Mouse (Mus musculus) neural tube, embryonic 12.5 days (tissue): ENCODE measurements at regions not wholly inside any gene's neighbourhood (a gene's known extent, or its start where the extent isn't known, plus 50 kb on each side); places are given as distances from the start of the nearest gene placed in this dataset.

Experiments used
- ATAC-seq: fragments of 200-750 bp; cut with Nextera tagmentation; 2 replicates; pipeline ENCODE4 v1.8.0; 2017; ENCODE audit warnings: low read depth, mild to moderate bottlenecking, moderate TSS enrichment, moderate library complexity; ENCODE audit not compliant: low FRiP score
- H3K27ac ChIP-seq: fragments of 300-500 bp; sonication (generic); 2 replicates; pipeline ENCODE4 v1.5.1; 2016
- H3K27me3 ChIP-seq: fragments of 300-500 bp; sonication (generic); replicated peaks from 2 replicates; pipeline ENCODE4 v1.6.1; 2016; ENCODE audit warnings: mild to moderate bottlenecking
- H3K36me3 ChIP-seq: fragments of 300-500 bp; sonication (generic); 2 replicates; pipeline ENCODE4 v1.6.1; 2016; ENCODE audit warnings: mild to moderate bottlenecking
- H3K4me1 ChIP-seq: fragments of 300-500 bp; sonication (generic); 2 replicates; pipeline ENCODE4 v1.6.1; 2016
- H3K4me2 ChIP-seq: fragments of 300-500 bp; sonication (generic); replicated peaks from 2 replicates; pipeline ENCODE4 v1.6.1; 2016; ENCODE audit warnings: mild to moderate bottlenecking
- H3K4me3 ChIP-seq: fragments of 300-500 bp; sonication (generic); 2 replicates; pipeline ENCODE4 v1.5.1; 2016
- H3K9ac ChIP-seq: fragments of 300-500 bp; sonication (generic); 2 replicates; pipeline ENCODE4 v1.6.1; 2016; ENCODE audit warnings: mild to moderate bottlenecking
- H3K9me3 ChIP-seq: fragments of 300-500 bp; sonication (generic); 2 replicates; pipeline ENCODE4 v1.6.1; 2016; ENCODE audit warnings: mild to moderate bottlenecking
- WGBS: fragments of 180-500 bp; shearing (Covaris S2); methylation state at CpG from one replicate; pipeline ENCODE4 v1.1.7; 2016; 5-methylcytosine and 5-hydroxymethylcytosine counted together

DNA sequence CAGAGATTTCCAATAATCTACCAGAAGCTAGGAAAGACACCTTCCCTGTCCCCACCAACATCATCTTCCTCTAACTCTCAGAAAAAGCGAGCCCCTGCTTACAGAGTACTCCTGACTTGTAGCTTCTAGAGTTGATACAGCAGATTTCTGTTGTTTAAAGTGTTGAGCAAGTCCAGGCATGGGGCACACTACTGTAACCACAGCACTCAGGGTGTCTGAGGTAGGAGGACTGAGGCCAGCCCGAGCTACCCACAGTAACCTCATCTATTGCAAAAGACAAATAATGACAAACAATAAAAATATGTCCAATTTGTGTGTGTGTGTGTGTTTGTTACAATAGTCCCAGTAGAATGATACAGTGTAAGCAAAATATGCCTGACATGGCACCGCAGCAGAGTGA, 144.3 kb upstream of the Eif4g2 start:
- WGBS: 80% methylated on average over 3 of the region's 3 CpGs
- Histone ChIP-seq H3K4me2 (no peak overlapping the region), H3K9ac (no peak overlapping the region), H3K36me3 (no peaks in the 10 kb centered on the region), H3K9me3 (no peaks in the 10 kb centered on the region), H3K27me3 (no peaks in the 10 kb centered on the region), H3K4me3 (no peak overlapping the region), H3K4me1 (no peaks in the 10 kb centered on the region), H3K27ac (no peak overlapping the region)
- no peak for ATAC-seq

GRCm38 (mm10) chr7:111226026-111226656, 143.3 kb upstream of the Eif4g2 start:
- H3K9me3 ChIP-seq: no peaks in the 10 kb centered on the region
- H3K4me1 ChIP-seq: no peaks in the 10 kb centered on the region
- H3K4me2 ChIP-seq: no peak overlapping the region
- H3K4me3 ChIP-seq: no peak overlapping the region
- H3K9ac ChIP-seq: no peak overlapping the region
- H3K27me3 ChIP-seq: no peaks in the 10 kb centered on the region
- no peak for ATAC-seq
- 93% methylated on average over 1 of the region's 1 CpGs for WGBS
- no peaks in the 10 kb centered on the region for H3K36me3 ChIP-seq
- H3K27ac ChIP-seq: no peak overlapping the region

DNA sequence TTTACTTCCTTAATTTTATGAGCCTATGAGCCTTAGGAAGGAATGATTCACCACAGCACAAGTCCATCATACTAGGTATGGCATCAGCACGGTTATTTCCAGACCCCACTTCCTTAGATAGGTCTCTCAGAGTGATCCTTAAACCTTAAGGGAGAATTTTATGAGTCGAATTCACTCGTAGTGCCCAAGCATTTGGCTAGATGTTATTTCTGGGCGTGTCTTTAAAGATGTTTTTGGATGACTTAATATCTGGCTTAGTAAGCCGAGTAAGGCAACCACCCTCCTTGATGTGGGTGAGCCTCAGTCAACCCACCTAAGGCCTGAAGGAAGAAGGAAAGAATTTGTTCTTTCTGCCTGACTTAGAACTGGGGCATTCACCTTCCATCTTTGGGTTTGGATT, 132.8 kb upstream of the Eif4g2 start:
- Histone ChIP-seq H3K27me3 (no peaks in the 10 kb centered on the region), H3K4me2 (no peak overlapping the region), H3K4me1 (no peaks in the 10 kb centered on the region; the same call in 1 of the 2 replicates), H3K9me3 (no peaks in the 10 kb centered on the region), H3K27ac (no peak overlapping the region), H3K36me3 (no peaks in the 10 kb centered on the region), H3K4me3 (no peak overlapping the region), H3K9ac (no peak overlapping the region)
- ATAC-seq: no peak
- 83% methylated on average over 5 of the region's 5 CpGs for whole genome bisulfite sequencing

DNA sequence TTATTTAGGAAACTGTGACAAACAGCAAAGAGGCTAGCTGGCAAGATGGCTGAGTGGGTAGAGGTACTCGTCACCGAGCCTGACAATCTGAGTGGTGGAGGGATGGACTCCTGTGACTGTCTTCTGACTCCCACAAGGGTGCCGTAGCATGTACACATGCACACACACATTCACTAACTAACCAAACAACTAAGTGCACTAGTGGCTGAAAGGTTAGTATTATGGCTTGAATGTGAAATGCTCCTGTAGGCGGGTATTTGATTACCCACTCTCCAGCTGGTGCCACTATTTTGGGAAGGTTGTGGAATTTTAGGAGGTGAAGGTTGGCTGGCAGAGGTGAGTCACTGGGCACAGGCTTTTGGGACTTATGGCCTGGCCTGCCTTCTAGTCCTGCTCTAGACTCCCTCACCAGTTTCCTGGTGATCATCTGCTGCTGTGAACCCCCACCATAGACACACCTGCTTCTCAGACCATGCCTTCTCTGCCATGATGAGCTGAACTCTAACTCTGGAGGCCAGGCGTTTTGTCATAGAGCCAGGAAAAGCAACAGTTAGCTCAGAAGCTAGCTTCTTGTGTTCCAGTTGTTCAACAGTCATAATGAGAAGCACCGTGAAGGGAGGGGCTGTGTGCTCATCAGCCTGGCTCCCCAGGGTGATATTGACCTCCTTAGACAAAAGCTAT, 131.5 kb upstream of the Eif4g2 start:
- H3K9me3 ChIP-seq: no peaks in the 10 kb centered on the region
- no peaks in the 10 kb centered on the region for H3K36me3 ChIP-seq
- no peaks in the 10 kb centered on the region for H3K27me3 ChIP-seq
- no peak overlapping the region for H3K27ac ChIP-seq
- WGBS: 76% methylated on average over 6 of the region's 6 CpGs
- no peak overlapping the region for H3K4me2 ChIP-seq
- H3K4me1 ChIP-seq: no peaks in the 10 kb centered on the region; the same call in 1 of the 2 replicates
- no peak overlapping the region for H3K9ac ChIP-seq
- H3K4me3 ChIP-seq: no peak overlapping the region
- no peak for ATAC-seq

- H3K27ac ChIP-seq: no peak overlapping the region
- no peak overlapping the region for H3K4me3 ChIP-seq
- no peaks in the 10 kb centered on the region for H3K36me3 ChIP-seq
- H3K9me3 ChIP-seq: no peaks in the 10 kb centered on the region
- H3K9ac ChIP-seq: no peak overlapping the region
- no peaks in the 10 kb centered on the region for H3K27me3 ChIP-seq
- H3K4me2 ChIP-seq: no peak overlapping the region
- ATAC-seq: no peak
- 78% methylated on average over 5 of the region's 5 CpGs for WGBS
- H3K4me1 ChIP-seq: no peaks in the 10 kb centered on the region; the same call in 1 of the 2 replicates
These were observed 129.4 kb upstream of the Eif4g2 start for GRCm38 (mm10) chr7:111212188-111212587.

- Histone ChIP-seq H3K27ac (no peak overlapping the region), H3K27me3 (no peaks in the 10 kb centered on the region)
- 71% methylated on average over 11 of the region's 11 CpGs for WGBS
These were observed 128.8 kb upstream of the Eif4g2 start for GRCm38 (mm10) chr7:111211641-111212040.

DNA sequence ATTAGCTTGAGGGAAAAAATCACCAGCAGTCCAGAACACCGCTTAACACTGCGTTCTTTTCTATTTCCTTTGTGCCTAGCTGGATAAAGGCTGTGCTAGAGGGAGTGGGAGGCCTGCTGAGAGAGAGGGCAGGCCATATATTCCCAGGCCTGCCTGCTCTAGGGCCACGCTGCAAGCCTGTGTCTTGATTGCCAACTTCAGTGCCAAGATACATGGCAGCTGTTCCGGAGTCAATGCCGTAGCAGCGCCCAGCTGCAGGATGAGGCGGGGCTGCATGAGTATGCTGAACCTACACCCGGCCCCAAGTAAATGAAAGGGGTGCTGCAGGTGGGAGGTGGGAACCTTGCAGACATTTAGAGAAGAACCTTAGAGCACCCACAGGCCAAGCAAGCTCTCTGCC, 127.5 kb upstream of the Eif4g2 start:
- H3K27ac ChIP-seq: no peak overlapping the region
- no peak overlapping the region for H3K4me3 ChIP-seq
- ATAC-seq: no peak
- no peaks in the 10 kb centered on the region for H3K27me3 ChIP-seq
- H3K36me3 ChIP-seq: no peaks in the 10 kb centered on the region
- no peak overlapping the region for H3K4me2 ChIP-seq
- peaks cover 5% of the 10 kb centered on the region; the same call in 1 of the 2 replicates for H3K4me1 ChIP-seq
- no peak overlapping the region for H3K9ac ChIP-seq
- WGBS: 78% methylated on average over 8 of the region's 8 CpGs
- H3K9me3 ChIP-seq: no peaks in the 10 kb centered on the region

More at GRCm38 (mm10) chr7:111211641-111212040, 128.8 kb upstream of the Eif4g2 start:
- H3K9ac ChIP-seq: no peak overlapping the region
- no peaks in the 10 kb centered on the region; the same call in 1 of the 2 replicates for H3K4me1 ChIP-seq
- H3K36me3 ChIP-seq: no peaks in the 10 kb centered on the region
- no peak for ATAC-seq
- no peak overlapping the region for H3K4me2 ChIP-seq
- no peak overlapping the region for H3K4me3 ChIP-seq
- H3K9me3 ChIP-seq: no peaks in the 10 kb centered on the region

GRCm38 (mm10) chr7:111205876-111206275, 123.0 kb upstream of the Eif4g2 start:
- Histone ChIP-seq H3K4me3 (no peak overlapping the region), H3K27ac (no peak overlapping the region), H3K4me2 (no peak overlapping the region), H3K36me3 (no peaks in the 10 kb centered on the region), H3K9me3 (0 out of 2 replicates have a peak, but pooled peaks cover 3% of the 10 kb centered on the region), H3K4me1 (peaks cover 5% of the 10 kb centered on the region; the same call in 1 of the 2 replicates), H3K9ac (no peak overlapping the region), H3K27me3 (no peaks in the 10 kb centered on the region)
- WGBS: 66% methylated on average over 5 of the region's 5 CpGs
- ATAC-seq: no peak

DNA sequence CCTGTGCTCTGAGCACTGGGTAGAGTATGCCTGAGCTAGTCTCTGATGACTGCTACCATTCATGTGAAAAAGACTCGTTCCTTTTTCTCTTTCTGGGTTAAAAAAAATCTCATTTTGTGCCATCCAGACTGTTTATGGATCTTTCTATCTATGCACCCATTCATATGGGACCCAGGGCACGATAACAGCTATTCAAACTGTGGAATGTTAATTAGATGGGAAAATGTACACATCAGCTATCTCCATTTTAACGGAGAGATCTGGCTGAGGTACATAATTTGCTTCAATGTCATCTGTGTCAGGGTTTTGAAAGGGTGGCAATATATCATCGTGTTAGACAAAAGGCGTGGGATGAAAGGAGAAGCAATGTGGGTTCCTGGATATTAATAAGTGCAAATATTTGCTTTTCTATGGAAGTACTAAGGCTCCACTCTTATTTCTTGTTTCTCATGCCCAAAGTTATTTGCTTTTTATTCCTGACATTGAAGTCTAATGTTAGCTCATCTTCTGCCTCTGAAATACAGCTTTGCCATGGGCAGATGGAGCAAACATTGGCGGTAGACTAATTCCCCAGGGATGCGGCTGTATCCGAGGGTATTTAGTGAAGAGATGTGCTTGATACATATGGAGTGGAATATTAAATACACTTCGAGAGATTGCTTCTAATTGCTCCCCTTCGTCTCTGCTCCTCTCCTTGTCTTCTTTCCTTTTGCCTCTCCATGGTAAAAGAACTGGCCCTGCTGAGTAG, 116.0 kb upstream of the Eif4g2 start:
- no peak for ATAC-seq
- Histone ChIP-seq H3K36me3 (no peaks in the 10 kb centered on the region), H3K27ac (no peak overlapping the region), H3K4me3 (no peak overlapping the region), H3K9ac (no peak overlapping the region), H3K4me2 (no peak overlapping the region), H3K9me3 (0 out of 2 replicates have a peak, but pooled peaks cover 3% of the 10 kb centered on the region), H3K4me1 (no peaks in the 10 kb centered on the region), H3K27me3 (no peaks in the 10 kb centered on the region)
- 58% methylated on average over 10 of the region's 10 CpGs for WGBS

GRCm38 (mm10) chr7:111191674-111192073, 108.8 kb upstream of the Eif4g2 start:
- H3K27ac ChIP-seq: no peak overlapping the region
- WGBS: 79% methylated on average over 4 of the region's 4 CpGs
- no peaks in the 10 kb centered on the region for H3K4me1 ChIP-seq
- no peaks in the 10 kb centered on the region for H3K27me3 ChIP-seq
- no peak overlapping the region for H3K4me3 ChIP-seq
- no peak for ATAC-seq
- H3K9me3 ChIP-seq: no peaks in the 10 kb centered on the region
- no peaks in the 10 kb centered on the region for H3K36me3 ChIP-seq
- no peak overlapping the region for H3K4me2 ChIP-seq
- no peak overlapping the region for H3K9ac ChIP-seq

GRCm38 (mm10) chr7:111191216-111191615, 108.4 kb upstream of the Eif4g2 start:
- Histone ChIP-seq H3K36me3 (no peaks in the 10 kb centered on the region), H3K27ac (no peak overlapping the region), H3K9ac (no peak overlapping the region), H3K9me3 (no peaks in the 10 kb centered on the region), H3K4me3 (no peak overlapping the region), H3K4me1 (no peaks in the 10 kb centered on the region), H3K4me2 (no peak overlapping the region), H3K27me3 (no peaks in the 10 kb centered on the region)
- ATAC-seq: no peak

DNA sequence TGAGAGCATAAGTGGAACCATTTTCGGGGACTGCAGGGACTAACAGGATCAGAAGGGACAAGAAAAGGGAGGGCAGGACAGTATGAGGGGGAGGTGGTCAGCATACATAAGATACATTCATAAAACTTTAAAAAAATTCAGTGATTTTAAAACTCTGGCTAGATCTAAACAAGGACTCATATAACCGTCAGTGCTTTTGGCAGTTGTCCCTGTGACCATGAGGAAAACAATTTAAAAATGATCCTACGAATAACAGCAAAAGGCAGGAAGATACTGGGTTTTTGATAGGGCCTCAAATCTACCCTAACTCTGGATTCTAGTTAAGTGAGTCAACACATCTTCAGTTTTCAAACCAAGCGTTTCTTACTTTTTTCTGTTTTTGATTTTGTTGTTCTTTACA, 106.9 kb upstream of the Eif4g2 start:
- Histone ChIP-seq H3K4me3 (no peak overlapping the region), H3K27me3 (no peaks in the 10 kb centered on the region), H3K27ac (no peak overlapping the region), H3K4me1 (no peaks in the 10 kb centered on the region), H3K9ac (no peak overlapping the region), H3K9me3 (no peaks in the 10 kb centered on the region), H3K4me2 (no peak overlapping the region), H3K36me3 (no peaks in the 10 kb centered on the region)
- no peak for ATAC-seq
- 91% methylated on average over 4 of the region's 4 CpGs for WGBS
